Mouse (Mus musculus): ENCODE results near the gene 4930579F01Rik.
A peak's percentile ranks its signal among the peaks of the same experiment; 100 is the strongest.
"Not testable (repeated sequence)": the region's sequence is repeated elsewhere in the genome, so short reads cannot be mapped to it uniquely, and the experiment has no call there.

4930579F01Rik gene

DNA sequence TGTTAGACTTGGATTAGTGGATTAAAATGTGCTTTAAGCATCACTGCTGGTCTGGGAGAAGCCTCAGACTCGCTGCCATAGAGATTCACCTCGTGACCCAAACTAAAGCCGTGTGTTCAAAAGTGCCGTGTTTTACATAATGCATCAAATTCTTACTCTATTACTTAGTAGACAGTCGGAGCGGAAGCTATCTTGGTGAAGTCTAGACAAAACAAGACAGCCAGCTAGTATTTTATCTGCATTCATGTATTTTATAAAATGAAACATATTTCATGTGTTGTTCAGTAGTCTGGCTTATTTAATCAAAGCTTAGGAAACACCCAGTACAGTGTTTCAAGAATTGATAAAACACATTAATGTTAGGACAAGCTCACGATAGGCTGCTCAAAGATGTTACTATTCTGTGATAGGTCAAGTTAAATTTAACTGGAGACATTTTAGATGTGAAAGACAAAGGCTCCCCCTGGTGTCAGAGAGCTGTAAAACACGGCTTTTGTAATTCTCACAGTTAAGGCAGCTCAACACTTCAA, 48.9 kb downstream of the 4930579F01Rik start, which contains the start of gene Mttp:
Gene Mttp, minus strand, starts transcription at position 327 of the 530 bp plus-strand sequence.
- peak; percentile 66 for DNase-seq (ENCODE audit: extremely low spot score, low spot score)

DNA sequence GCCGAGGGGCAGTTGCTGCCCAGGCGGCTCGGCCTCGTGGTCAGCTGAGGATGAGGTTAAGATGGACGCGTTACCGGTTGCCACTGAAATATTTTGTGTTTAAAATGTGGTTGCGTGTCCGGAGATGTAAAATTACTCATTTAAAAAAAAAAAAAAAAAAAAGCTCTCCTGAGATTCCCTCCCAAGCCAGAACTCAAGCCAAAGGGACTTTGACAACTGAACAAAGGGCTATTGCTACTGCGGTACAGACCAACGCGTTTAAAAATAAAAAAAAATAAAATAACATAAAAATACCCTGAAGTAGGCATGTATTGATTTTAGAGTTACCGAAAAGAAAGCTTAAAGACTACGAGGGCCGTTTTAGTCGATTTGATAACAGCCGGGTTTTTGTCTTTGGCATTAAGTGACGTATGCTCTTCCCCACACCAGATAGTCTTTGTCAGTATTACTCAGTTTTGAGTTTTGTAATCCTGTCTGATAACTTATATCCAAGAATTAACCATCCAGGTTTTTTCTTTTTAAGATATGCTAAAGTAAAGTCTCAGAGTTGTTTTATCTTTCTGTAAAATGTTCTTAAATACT, 49.5 kb downstream of the 4930579F01Rik start:
- no peak for DNase-seq (ENCODE audit: extremely low spot score, low spot score)

DNA sequence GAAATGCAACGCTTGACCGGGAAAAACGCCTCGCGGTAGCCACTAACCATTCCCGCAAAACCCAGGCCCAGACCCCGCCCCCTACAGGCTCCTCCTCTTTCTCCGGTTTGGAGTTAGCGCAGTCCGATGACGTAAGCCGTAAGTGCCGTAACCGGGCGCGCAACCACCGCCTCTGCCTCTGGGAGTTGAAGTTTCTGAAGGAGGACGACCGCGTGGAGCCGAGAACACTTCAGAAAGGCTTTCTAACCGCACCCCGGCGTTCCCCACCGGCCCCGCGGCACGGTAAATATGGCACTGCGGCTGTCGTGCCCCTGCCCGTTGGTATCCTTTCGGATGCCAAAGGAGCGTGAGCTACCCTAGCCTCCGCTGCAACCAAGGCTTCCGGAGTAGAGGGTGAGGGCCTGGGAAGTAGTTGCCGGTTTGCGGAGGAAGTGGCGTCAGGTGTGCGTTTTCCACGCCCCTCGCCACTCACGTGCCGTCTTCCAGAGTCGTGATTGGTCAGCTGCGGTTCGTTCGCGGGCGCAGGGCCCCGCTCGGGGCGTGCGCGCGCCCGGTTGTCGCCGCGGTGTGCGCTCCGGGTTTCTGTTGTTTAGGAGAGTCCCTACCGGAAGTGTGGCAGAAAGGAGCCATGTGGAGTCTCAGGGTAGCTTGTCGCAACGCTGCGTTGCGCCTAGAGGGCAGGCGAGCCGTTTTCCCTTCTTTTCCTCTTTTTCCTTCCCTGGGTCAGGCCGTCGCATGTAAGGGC, 50.1 kb downstream of the 4930579F01Rik start, which contains the start of gene Trmt10a:
Gene Trmt10a, plus strand, starts transcription at position 134 of the 745 bp plus-strand sequence.
- DNase-seq (ENCODE audit: extremely low spot score, low spot score) = peak; percentile 98

DNA sequence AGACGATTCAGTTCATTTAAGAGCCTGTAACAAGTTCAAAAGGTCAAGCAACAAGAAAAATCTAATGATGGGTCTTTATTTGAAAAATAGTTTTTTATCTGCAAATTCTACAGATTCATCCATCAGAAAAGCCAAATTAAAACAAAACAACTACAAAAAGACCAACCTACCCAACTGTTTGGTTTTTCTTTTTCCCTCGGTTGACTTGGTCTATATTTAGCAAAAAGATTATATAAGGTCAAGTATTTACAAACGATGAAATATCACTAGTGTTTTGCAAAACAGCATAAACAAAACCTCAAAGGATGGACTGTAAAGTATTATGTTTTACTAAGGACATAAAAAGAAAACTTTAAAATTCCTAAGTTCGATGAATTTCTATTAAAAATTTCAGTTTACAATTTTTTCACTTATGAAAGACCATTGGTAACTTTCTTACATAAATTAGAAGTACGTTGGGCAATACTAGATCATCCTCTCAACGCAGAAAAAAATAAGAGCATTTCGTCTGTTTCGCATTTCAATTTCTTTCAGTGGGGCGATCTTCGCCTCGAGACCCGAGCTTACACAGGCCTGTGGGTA, 50.8 kb downstream of the 4930579F01Rik start:
- DNase-seq (ENCODE audit: extremely low spot score, low spot score) = no peak

DNA sequence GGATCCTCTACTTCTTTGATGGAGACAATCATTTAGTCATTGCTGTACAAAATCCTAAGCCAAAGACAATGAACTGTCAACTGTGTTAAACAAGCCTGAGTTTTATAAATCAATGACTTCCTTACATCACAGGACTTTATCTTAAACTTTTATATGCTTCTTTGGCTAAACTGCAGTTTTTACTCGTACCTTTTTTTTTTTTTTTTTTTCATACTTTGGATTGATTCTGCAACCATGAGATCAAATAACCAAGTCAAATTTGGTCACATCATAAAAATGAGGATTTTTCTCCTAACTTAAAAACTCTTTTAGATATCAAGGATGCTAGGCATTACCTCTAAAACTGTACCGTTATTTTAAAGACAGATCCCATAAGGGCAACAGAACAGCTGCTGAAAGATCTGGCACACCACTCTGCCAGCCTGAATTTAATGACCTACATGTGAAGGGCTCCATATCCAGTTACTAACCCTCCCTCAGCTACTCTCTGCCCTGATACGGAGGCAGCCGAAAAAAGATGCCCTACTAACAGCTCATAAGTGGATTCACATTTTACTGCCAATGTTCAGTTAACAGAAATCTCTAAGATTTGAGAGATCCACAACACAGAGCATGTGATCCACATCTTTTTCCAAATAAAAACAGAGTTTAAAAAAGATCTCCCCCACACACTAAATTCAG, 51.4 kb downstream of the 4930579F01Rik start:
- DNase-seq (ENCODE audit: extremely low spot score, low spot score) = no peak

DNA sequence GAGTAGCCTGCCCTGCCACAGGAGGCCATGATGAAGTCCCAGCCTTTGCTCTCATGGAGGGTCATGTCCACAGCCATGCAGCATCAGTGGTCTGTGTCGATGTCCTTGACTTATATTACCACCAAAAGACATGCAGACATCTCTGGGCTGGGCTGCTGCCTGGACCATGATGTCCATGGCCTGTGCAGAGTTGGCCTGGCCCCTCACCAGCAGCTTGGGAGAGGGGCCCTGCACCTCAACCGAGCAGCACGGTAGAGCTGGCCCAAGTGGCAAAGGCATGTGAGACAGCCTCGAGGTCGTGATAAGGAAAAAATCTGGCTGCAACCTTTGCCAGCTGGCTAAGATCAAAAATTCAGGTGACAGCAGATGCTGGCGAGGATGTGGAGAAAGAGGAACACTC, 54.0 kb downstream of the 4930579F01Rik start:
- DNase-seq (ENCODE audit: extremely low spot score, low spot score) = no peak

DNA sequence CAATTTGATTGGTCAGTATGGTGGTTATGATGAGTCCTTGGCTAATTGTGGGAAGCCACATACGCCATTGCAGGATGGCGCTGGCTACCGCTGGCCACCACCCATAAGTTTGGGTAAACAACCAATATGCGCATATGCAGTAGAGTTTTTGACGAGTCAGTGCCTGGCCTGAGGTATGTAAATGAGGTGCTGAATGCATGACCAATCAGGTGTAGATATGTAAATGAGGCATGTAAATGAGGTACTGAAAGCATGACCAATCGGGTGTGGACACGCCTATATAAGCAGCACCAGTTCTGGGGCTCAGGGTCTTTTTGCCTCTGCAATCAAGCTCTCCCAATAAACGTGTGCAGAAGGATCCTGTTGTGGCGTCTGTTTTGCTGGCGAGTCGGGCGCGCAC, 55.5 kb downstream of the 4930579F01Rik start:
- not testable (repeated sequence) for DNase-seq (ENCODE audit: extremely low spot score, low spot score)

DNA sequence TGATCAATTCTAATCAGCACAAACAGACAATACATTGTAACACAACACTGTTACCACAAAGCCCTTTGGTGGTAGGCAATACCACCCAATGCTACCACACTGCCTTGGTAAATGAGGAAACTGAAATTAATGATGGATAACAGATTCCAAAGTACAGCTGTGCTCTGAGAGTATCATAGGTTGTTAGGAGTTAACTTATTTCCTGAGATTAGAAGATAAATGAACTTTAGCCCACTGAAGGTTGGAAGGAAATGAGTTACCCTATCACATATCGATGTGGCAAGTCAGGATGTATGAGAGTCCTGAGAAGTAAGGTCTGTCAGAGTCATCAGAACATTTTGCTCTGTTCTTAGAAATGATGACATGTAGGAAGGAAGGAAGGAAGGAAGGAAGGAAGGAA, 59.1 kb downstream of the 4930579F01Rik start:
- DNase-seq (ENCODE audit: extremely low spot score, low spot score) = no peak

DNA sequence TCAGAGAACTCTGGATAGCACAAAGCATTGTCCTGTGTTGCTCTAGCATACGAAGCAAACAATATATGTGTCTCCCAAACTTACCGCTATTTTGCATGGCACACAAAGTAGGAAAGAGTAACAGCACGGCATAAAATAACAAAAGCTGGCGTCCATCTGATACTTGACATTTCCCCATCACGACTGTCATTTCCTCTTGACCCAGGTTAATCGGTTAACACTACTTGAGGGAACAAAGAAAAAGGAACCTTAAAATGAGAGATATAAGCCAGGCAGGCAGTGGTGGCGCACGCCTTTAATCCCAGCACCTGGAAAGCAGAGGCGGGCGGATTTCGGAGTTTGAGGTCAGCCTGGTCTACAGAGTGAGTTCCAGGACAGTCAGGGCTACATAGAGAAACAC, 59.7 kb downstream of the 4930579F01Rik start:
- DNase-seq (ENCODE audit: extremely low spot score, low spot score) = no peak

DNA sequence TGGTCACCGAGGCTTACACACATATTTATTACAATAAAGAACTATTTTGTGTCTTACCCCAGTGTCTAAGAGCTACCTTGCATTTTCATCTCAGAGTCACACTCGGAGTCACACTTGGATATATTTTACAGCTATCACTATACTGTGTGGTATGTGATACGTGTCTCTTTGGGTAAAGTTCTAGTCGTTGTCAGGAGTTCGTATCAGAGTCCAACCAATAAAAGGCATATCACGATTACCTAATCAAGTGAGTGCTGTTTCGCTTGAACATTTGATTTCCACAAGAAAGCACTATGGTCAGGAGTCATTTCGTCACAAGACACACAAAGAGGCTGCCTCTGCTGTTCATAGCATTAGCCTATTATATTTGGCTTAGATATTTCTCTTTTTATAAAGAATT, 60.2 kb downstream of the 4930579F01Rik start:
- DNase-seq (ENCODE audit: extremely low spot score, low spot score) = no peak

DNA sequence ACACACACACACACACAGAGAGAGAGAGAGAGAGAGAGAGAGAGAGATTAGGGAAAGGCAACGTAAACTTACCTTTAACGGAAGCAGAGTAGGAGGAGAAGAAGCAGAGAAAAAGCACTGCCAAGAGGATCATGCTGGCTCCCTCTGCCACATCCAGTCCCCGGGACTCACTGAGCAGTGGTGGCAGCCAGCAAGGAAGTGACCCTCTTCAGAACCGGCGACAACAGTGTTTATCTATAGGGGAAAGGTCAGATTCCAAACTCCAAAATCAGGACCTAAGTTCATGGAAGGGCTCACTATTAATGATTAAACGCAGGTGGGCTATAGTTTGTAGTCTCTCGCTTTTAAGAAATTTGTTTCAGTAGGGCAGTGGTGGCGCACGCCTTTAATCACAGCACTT, 62.5 kb downstream of the 4930579F01Rik start:
- DNase-seq (ENCODE audit: extremely low spot score, low spot score) = no peak

DNA sequence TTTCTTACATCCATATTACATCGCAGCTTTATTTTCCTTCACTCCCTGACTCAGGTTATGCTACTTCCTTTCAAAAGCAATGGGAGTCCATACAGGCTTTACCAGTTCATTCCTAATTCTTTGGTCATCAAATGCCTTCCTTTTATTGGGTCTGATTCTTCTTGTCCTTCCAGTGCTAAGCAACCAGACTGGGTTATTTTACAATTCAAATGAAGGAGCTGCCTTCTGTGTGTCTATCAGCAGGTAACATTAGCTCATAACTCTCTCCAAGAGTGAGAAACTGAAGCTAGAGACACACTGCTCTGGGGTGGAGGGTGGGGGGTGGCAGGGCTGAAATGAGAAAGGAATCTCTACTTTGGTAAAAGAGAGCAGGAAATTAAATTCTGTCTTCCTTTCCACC, 62.9 kb downstream of the 4930579F01Rik start:
- DNase-seq (ENCODE audit: extremely low spot score, low spot score) = no peak

DNA sequence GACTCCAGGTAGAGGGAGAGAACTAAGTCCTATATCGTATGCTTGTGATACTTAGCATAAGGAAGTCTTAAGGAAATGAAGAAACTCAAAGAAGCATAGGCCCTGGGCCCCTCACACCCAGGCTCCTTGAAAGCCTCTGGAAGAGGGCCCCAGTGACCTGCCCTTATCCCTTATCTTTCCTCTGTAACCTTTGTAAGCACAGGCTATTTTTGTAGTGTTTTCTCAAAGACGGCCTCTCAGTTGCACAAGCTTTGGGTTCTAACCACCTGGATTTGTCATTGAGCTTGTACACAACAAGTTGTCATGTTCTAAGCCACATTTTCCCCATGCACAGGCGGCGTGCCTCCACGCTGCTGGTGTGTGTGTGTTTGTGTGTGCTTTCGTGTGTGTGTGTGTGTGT, 64.5 kb downstream of the 4930579F01Rik start:
- DNase-seq (ENCODE audit: extremely low spot score, low spot score) = no peak

DNA sequence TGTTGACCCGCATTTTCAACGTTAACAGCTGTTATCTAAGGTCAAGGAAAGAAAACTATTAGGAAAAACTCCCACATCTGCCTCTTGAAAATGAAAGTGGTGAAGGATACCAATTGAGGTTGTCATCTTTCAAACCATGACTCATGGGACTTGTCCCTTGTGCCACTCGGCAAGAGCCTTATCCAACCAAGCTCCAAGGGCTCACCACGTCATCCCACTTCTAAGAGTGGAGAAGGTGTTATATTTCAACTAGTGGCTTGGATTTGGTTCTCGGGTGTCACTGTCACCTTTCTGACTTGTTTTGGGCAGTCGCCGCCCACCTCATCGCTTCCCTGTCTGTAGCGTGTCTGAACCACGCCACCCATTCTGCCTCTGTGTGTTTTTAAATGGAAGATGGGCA, 69.8 kb downstream of the 4930579F01Rik start:
- no peak for DNase-seq (ENCODE audit: extremely low spot score, low spot score)

DNA sequence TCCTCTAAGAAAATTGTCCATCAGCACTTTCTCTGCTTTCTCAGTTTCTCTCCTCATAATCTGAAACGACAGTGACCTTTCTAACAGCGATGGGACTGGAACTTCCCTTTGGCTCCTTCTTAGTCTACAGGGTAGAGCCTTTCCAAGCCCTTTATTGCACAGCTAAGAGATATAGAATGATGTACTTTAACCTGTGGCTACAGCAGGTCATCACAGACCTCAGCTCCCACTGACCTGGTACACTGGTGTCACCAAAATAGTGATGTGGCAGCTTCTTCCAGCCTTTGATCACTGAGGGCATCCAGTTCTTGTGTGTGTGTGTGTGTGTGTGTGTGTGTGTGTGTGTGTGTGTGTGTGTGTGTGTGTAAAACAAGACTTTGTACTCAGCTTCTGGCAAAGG, 72.2 kb downstream of the 4930579F01Rik start:
- DNase-seq (ENCODE audit: extremely low spot score, low spot score) = no peak

DNA sequence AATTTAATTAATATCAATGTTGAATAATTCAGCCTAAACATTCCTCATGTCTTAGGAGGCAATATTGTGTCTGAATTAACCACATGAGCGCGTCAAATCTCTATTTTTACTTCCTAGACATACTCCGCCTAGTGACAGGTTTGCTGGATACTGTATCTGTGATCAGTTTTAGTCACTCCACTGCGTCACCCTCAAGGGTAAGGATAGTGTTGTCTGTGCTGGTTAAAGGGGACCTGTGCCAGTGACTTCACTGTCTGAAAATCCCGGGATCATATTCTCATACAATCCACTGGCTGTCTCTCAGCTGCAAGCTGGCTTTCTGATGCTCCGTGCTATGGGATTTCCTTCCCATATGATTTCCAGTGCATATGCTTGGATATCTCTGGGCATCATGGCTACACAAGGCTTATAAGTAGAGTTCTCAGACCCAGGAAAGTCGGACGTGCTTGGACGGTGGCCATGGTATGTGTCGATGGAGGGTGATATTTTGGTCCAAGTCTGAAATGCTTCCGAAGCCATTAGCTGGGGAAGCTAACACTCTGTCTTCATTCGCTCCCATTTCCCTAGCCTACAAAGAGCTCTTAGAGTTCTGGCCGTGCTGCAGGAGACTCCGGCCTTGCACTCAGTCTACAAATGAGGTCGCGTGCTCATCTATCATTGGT, 74.0 kb downstream of the 4930579F01Rik start:
- no peak for DNase-seq (ENCODE audit: extremely low spot score, low spot score)

DNA sequence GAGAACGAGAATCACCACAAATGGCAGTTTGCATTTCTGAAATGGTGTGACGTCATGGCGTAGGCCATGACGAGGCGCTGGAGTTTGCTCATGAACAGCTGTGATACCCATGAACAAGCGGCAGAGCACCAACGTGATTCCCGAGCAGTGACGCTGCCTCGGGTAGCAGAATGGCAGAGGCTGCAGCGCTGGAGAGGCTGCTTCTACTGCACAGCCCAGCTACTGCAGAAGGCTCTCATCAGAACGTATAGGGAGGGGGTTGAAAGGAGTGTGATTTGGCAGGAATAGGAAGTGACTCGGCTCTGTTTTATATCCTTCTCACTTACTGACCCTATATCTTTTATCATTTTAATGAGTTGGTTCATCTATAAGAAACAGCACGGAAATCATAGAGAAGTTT, 74.8 kb downstream of the 4930579F01Rik start:
- DNase-seq (ENCODE audit: extremely low spot score, low spot score) = no peak

DNA sequence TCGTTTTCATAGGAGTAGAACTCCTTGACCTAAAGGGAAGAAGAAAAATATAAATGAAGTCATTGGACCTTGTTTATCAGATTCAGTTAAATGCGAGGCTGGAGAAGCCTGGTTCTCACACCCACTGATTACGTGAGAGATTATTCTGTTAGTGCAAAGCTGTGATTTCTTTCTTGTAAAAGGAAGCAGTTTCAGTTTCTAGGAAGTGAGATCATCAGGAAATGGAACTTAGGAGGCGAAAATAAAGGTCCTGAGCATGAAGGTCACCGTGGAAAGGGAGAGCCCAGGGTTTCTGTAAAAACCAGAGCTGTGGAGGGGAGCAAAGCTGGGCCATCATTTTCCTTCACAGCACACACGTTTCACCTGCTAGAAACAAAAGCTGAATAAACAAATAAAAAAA, 75.2 kb downstream of the 4930579F01Rik start:
- no peak for DNase-seq (ENCODE audit: extremely low spot score, low spot score)

DNA sequence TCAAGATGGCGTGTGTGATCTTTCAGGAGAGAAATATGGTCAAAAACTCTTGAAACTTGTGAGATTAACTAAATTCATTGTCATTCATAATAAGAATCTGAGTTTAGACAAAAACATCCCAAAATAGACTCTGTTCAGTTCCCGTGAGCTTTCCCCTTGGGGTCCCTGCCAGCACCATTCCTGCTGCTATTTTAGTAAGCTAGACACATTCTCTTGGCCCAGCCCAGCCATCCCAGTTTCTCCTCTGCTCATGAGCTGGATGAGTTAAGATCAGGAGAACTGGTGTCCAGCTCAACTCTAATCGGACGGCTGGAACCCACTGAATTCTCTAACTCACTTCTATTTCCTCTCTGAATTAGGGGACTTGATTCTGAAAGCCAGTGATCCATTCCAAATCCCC, 76.8 kb downstream of the 4930579F01Rik start:
- DNase-seq (ENCODE audit: extremely low spot score, low spot score) = no peak

DNA sequence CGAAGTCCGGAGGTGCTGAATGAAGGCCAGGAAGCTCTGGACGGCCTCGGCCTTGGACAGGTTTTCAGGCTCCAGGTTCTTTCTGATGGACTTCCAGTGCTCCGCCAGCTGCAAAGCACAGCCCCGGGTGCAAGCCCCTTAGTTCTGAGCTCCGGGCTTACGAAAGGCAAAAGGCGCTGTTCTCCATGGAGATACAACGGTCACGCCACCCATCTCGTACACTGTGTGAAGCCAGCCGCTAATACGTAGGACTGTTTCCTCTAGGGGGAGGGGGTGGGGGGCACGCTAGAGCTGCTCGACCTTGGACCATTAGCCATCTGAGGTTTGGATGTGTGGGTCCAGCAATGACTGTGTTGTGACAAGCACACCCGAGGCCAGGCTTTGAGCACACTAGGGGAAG, 79.5 kb downstream of the 4930579F01Rik start:
- no peak for DNase-seq (ENCODE audit: extremely low spot score, low spot score)

All from neural tube, embryonic 10.5 days (tissue).